Mouse (Mus musculus): ENCODE data around the gene Ccr2.
A peak's percentile ranks its signal among the peaks of the same experiment; 100 is the strongest.
"Not testable (repeated sequence)": the region's sequence is repeated elsewhere in the genome, so short reads cannot be mapped to it uniquely, and the experiment has no call there.

Ccr2 gene

DNA sequence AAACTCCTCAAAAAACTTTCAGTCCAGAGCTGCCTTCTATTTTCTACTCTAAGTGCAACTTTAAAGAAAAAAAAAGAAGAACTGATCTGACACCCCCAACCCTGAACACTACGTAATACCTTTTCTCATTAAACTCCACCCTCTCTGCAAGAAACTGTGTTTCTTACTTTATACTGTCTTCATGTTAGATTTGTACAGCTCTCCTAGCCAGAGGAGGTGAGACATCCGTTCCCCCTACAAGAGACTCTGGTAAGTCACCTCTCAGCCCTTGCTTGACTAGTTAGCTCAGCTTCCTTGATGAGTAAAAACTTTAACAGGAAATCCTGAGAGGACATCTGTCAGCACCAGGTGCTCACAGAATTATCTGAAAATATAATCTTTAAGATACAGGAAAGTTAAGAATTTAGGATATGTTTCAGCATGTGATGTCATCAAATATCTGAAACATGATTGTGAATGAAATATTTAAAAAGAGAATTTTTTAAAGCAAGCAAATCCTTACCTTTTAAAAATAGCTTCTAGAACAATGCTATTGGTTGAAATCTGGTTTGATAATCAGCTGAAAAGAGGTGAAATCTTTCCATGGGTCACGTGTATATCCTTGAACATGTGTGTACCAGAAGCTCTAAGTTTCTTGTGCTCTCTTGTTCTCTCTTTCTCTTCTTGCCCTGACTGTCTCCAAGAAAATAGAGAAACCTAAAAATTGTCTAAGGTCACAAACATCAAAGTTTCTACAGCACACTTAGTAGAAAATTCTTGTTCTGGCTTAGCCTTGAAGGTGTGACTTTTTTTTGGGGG, 19.8 kb downstream of the Ccr2 start, which contains the start of gene Ccr5:
Gene Ccr5 (plus strand): TSS at position 157 of the 798 bp plus-strand sequence.
- DNase-seq: no peak

DNA sequence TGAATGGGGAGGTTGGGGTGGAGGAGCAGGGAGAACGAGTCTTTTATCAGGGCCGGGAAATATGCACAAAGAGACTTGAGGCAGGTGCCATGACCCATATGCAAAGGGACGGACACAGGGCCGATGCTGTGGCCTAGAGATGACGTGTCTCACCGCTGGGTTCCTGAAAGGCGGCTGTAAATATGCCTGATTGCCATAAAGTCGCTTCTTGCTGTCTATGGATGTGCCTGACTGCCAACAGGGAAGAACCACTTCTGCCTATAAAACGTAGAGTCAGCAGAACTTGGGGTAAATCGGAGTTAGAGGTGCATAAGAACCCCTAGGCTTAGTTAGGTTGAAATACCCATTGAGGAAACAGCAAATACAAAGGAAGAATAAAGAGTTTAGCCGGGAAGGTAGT, 23.8 kb downstream of the Ccr2 start:
- no peak for DNase-seq

DNA sequence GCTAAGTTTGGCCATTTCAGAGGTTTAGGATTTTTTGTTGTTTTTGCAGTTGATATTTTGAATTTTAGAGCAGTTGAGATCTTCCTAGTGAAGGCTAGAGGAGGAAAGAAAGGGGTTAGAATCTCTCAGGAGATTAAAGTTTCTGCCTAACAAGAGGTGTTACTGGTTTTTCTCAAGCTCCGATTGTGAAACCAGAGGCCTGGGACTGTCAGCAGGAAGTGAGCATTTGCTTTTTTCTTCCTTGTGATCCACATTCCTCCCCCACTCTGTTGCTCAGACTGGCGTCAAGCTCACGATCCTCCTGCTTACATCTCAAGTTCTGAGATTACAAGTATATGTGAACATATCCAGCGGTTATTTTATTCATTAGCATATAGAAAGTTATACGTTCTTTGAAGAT, 24.6 kb downstream of the Ccr2 start:
- DNase-seq: no peak

DNA sequence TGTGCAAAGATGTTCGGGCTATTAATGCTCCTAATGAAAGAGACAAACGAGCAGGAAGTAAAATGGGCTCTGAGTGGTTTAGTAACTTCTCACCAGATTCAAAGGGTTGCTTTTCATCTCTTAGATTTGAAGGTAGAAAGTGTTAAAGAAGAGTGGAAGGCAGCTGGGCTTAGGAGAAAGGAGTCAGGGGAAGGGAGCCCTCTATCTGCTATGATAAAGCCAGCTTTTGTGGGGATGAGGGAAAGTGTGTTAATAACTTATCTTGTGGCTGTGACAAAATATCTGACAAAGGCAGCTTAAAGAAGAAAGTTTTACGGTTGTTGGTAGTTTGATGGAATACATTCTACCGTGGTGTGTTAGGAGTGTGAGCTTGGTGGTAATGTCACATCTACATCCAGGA, 25.7 kb downstream of the Ccr2 start:
- DNase-seq: no peak

DNA sequence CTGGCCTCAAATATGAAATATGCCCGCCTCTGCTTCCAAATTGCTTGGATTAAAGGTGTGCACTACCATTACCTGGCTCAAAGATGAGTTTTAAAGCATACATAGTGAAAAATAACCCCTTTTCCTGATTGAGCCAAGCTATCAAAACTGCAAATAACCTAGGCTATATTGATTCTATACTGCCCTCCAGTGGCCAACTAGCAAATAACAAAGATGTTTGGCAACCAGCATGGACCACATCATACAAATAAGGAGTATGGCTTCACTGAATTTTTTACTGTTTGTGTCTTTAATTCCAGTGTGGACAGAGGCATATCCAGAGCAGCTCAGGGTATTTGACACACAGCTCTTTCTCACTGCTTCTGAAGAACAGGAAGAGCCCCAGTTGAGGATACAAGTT, 26.6 kb downstream of the Ccr2 start:
- DNase-seq: peak; percentile 7 to 24

DNA sequence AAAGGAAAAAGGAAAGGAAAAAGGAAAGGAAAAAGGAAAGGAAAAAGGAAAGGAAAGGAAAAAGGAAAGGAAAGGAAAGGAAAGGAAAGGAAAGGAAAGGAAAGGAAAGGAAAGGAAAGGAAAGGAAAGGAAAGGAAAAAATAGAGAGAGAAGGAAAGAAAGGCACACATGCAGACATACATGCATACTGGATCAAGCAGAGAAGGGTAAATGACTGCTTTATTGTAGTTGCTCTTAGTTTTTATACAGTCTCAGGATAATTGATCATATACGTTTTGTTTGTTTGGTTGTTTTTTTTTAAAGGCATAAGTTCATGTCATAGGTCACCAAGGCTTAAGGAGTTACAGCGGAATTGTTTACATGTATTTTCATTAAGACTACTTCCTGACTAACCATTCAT, 31.1 kb downstream of the Ccr2 start:
- DNase-seq: not testable (repeated sequence)

DNA sequence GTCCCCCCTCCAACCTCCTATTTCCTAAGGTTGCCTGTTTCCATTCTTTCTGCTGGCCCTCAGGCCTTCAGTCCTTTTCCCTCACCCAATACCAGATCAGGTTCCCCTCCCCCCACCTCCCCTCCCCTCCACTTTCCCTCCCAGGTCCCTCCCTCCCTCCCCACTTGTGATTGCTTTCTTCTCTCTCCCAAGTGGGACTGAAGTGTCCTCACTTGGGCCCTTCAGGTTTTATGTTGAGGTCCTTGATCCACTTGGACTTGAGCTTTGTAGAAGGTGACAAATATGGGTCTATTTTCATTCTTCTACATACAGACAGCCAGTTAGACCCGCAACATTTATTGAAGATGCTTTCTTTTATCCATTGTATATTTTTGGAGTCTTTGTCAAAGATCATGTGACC, 33.2 kb downstream of the Ccr2 start:
- DNase-seq: not testable (repeated sequence)

DNA sequence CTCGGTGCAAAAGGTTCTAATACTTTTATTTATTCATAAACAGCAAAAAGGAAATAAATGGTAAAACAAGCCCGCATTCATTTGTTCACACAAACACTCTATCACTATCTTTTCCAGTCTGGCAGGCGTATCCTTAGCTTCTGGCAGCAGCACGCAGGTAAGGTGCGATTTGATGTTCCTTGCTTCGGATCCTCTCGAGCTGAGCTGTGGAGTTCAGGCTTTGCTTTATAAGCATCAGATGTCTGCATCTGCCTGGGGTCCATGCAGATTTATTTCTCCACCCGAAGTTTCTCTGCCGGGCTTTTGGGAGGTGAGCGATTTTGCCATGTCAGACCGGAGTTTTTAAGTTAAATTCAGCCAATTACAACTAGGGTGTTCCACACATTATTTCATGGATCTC, 35.9 kb downstream of the Ccr2 start:
- DNase-seq: no peak

DNA sequence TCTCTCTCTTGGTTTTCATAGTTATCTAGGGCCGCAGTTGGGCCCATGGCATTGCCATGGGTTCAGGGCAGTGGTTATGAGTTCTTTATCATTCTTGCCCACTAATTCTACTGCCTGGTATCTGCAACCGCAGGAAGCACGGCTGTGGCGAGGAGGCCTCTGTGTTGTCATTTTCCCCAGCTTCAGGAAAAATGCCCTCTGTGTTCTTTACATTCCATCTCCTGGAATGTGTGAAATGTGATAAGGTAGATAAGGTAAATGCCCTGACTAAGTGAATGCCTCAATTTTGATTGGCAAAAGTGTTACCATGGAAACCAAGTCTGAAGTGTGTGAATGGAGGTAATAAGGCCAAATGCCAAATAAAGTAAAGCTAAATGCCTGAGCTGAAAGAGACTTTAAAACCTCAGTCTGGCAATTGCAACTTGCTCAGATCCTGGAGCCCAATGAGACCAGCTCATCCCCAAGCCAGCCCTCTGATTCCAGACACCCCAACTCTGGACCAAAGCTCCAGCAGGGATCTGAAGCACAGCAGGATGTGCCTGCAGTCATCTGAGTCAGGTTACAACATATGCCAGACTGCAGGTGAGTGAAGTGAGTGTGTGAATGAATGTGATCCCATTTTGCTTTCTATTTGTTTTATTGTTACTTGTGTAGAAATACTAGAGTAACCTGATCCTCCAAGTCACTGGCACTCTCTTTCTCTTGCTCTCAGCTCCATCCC, 36.5 kb downstream of the Ccr2 start:
- DNase-seq: no peak

DNA sequence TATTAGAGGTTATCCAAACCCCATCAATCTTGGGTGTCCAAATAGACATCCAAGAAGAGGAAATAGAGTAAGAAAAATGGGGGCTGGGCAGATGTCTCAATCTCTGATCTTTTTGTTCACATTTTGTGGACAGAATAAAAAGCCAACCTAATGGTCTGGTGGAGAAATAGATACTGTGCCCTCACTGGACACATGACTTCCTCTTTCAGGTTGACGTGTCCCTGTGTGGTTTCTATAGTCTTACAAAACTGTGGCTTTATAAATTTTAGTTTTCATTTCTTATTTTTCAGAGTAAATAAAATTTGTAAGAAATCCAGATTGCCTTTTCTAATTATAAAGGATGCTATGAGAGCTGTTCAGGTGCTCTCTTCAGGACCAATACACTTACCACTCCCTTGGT, 41.9 kb downstream of the Ccr2 start:
- no peak for DNase-seq

DNA sequence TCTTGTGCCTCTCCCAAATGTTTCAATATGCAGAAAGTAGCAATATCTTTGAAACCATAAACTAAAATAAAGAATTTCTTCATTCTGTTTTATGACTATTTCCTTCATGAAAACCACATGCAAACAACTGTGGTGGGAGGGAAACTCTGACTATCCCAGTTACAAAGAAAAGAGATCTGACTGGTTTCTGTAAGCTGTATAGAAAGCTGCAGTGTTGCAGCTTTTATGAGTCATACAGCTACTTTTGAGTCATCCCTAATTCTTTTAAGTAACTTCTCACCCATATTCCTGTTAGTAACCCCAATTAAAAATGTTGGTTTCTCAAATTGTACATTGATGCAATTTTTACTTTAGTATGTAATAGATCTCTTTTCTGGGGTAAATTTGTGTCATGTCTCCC, 44.6 kb downstream of the Ccr2 start:
- DNase-seq: no peak
